Mouse (Mus musculus) hindbrain, embryonic 10.5 days (tissue): ENCODE results near the gene Mthfd1l. TPM values are rescaled to one million over a fixed set of nuclear protein-coding genes. Genes with fewer than 3 reads are reported as not detected.

Source experiments
- DNase-seq: peaks from one replicate; pipeline ENCODE4 v3.0.0-alpha.2; 2017; ENCODE audit warnings: low spot score
- H3K27ac ChIP-seq: fragments of 300-500 bp; sonication (generic); 2 replicates; pipeline ENCODE4 v1.5.1; 2016; ENCODE audit warnings: mild to moderate bottlenecking, moderate library complexity
- H3K27me3 ChIP-seq: fragments of 300-500 bp; sonication (generic); 2 replicates; pipeline ENCODE4 v1.6.1; 2016; ENCODE audit warnings: mild to moderate bottlenecking; ENCODE audit not compliant: poor library complexity, insufficient read depth, severe bottlenecking
- H3K36me3 ChIP-seq: fragments of 300-500 bp; sonication (generic); 2 replicates; pipeline ENCODE4 v1.6.1; 2016; ENCODE audit warnings: mild to moderate bottlenecking, moderate library complexity
- H3K4me1 ChIP-seq: fragments of 300-500 bp; sonication (generic); replicated peaks from 2 replicates; pipeline ENCODE4 v1.6.1; 2016; ENCODE audit warnings: mild to moderate bottlenecking
- H3K4me3 ChIP-seq: fragments of 300-500 bp; sonication (generic); 2 replicates; pipeline ENCODE4 v1.5.1; 2016; ENCODE audit warnings: mild to moderate bottlenecking, moderate library complexity
- H3K9me3 ChIP-seq: fragments of 300-500 bp; sonication (generic); 2 replicates; pipeline ENCODE4 v1.6.1; 2016; ENCODE audit warnings: mild to moderate bottlenecking, moderate library complexity
- WGBS: fragments of 180-500 bp; shearing (Covaris S2); methylation state at CpG from one replicate; pipeline ENCODE4 v1.1.7; 2016; 5-methylcytosine and 5-hydroxymethylcytosine counted together
- polyA plus RNA-seq: library from polyadenylated mRNA; unstranded; fragments of >200 nt; fragmentation: Nextera tagmentation; extraction: Ambion mirVana; gene quantifications from 2 replicates; pipeline ENCODE4 v1.2.1, GENCODE M21; 2016

Mthfd1l gene
- polyA plus RNA-seq, 1 experiment from 2014 or later = 14.0 TPM

DNA sequence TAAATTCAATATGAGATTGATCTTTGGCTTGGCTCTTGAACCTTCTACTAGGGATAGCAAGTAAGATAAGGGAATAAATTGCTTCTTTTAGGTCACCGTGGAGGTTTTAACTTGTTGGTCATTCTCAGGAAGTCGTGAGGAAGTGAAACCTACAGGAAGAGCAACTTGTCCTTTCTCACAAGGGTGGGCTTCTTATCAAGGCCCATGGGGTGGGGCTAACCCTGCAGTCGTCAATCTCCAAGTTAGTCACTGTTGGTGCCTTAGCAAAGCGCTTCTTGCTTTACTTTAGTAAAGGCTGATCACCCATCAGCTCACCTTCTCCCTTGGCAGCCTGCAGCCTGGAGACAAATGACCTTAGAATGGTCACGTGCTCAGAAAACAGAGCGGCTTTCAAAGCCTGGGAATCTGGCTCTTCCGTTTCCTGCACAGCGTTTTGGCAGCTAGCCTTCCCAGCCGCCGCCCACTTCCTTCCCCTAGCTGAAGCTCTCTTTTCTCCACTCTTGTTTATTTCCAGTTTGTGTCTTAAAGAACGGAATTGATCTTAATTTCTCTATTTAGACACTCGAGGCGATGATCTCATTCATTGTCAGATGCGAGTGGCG lies 106.8 kb downstream of the Mthfd1l start:
- H3K27ac ChIP-seq = 0 out of 2 replicates have a peak overlapping the region, but pooled peaks have one; percentile 23
- DNase-seq = no peak
- WGBS = 83% methylated on average over 15 of the region's 15 CpGs
- no peaks in the 10 kb centered on the region for H3K27me3 ChIP-seq
- H3K4me3 ChIP-seq = no peak overlapping the region
- H3K9me3 ChIP-seq = no peaks in the 10 kb centered on the region
- H3K36me3 ChIP-seq = peaks cover 2% of the 10 kb centered on the region; the same call in 1 of the 2 replicates
- peaks cover 4% of the 10 kb centered on the region; the same call in 1 of the 2 replicates for H3K4me1 ChIP-seq

DNA sequence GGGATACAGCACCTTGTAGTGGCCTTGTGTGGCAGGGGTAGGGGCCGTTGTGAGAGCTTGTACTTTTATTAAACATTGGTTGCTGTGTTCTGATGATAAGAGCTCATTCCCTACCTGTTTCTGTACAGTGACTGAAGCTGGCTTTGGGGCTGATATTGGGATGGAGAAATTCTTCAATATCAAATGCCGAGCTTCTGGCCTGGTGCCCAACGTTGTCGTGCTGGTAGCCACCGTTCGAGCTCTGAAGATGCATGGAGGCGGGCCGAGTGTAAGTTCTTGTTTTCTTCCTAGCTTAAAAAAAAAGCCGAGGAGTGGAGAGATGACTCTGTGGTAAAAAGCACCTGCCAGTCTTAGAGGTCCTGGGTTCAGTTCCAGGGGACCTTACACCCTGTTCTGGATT lies 110.7 kb downstream of the Mthfd1l start:
- Histone ChIP-seq H3K27me3 (no peaks in the 10 kb centered on the region), H3K4me1 (peaks cover 16% of the 10 kb centered on the region; the same call in 1 of the 2 replicates), H3K27ac (no peak overlapping the region), H3K36me3 (peaks cover 13% of the 10 kb centered on the region; the same call in 1 of the 2 replicates), H3K9me3 (no peaks in the 10 kb centered on the region), H3K4me3 (no peak overlapping the region)
- WGBS = 94% methylated on average over 9 of the region's 9 CpGs
- DNase-seq = no peak

DNA sequence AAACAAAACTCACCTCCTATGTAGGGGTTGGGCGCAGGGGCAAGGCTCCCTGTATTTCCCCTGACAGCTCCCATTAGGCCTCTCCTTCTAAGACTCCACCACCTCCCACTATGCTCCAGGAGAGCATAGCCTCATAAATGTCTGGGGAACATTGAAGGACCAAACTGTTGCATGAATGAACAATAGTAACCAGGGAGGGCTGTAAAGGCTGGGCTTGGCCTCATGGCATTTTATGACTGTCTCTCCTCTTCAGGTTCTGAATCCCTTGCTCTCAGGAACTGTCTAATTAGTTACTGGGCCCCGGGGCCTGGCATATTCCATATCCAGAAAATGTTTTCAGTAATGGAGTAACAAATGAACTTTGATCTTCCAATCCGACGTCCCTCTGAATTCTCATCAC lies 112.0 kb downstream of the Mthfd1l start:
- H3K36me3 ChIP-seq = peaks cover 18% of the 10 kb centered on the region
- DNase-seq = no peak
- 83% methylated on average over 4 of the region's 4 CpGs for WGBS
- no peak overlapping the region for H3K27ac ChIP-seq
- peaks cover 13% of the 10 kb centered on the region; the same call in 1 of the 2 replicates for H3K4me1 ChIP-seq
- no peaks in the 10 kb centered on the region for H3K9me3 ChIP-seq
- no peak overlapping the region for H3K4me3 ChIP-seq
- H3K27me3 ChIP-seq = no peaks in the 10 kb centered on the region

DNA sequence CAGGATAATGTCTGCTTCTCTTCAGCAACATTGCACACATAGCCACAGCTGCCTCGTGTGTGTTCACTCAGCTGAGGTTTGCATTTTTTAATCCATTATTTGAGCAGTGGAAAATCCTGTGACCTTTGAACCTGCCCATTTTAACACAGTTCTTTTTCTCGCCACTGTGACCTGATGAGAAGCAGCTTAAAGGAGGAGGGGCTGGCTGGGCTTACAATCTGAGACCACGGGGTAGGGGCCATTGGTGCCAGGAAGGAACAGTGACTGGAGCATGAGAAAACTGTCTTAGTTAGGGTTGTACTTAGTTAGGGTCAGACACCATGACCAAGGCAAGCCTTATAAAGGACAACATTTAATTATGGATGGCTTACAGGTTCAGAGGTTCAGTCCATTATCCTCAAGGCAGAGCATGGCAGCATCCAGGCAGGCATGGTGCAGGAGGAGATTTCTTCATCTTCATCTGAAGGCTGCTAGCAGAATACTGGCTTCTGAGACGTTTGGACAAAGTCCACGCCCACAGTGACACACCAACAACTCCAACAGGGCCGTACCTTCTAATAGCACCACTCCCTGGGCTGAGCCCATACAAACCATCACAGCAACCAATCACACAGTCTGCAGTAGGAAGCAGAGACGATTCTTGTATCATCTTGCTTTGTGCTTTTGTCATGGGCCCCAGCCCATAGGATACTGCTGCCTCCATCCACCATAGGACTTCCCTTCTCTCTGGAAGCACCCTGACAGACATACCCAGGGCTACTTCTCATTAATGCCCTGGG lies 112.6 kb downstream of the Mthfd1l start:
- peaks cover 13% of the 10 kb centered on the region; the same call in 1 of the 2 replicates for H3K4me1 ChIP-seq
- no peaks in the 10 kb centered on the region for H3K27me3 ChIP-seq
- peaks cover 23% of the 10 kb centered on the region for H3K36me3 ChIP-seq
- DNase-seq = no peak
- no peak overlapping the region for H3K4me3 ChIP-seq
- no peaks in the 10 kb centered on the region for H3K9me3 ChIP-seq
- WGBS = 57% methylated on average over 7 of the region's 7 CpGs
- H3K27ac ChIP-seq = peak overlapping the region; percentile 29; the same call in 1 of the 2 replicates

DNA sequence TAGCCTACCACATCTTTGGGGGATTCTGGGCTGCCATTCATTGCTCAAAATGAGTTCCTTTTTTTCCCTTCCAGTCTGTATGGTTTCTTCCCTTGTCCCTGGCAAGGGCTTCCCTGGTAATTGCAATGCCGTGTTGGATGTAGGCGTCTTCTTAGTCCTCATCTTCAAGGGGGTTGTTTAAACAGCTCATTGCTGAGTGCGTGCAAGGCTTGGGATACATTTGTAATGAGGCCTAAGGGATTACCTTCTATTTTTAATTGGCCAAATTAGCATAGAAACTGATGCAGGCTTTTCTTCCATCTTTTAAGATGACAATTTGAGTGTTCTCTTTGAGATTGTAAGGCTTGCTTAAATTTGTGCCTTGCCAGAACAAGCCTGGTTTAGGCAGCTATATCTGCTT lies 114.6 kb downstream of the Mthfd1l start:
- no peaks in the 10 kb centered on the region for H3K27me3 ChIP-seq
- peaks cover 13% of the 10 kb centered on the region; the same call in 1 of the 2 replicates for H3K4me1 ChIP-seq
- peaks cover 30% of the 10 kb centered on the region for H3K36me3 ChIP-seq
- H3K9me3 ChIP-seq = no peaks in the 10 kb centered on the region
- H3K4me3 ChIP-seq = no peak overlapping the region
- 85% methylated on average over 3 of the region's 3 CpGs for WGBS
- no peak overlapping the region for H3K27ac ChIP-seq
- DNase-seq = no peak

DNA sequence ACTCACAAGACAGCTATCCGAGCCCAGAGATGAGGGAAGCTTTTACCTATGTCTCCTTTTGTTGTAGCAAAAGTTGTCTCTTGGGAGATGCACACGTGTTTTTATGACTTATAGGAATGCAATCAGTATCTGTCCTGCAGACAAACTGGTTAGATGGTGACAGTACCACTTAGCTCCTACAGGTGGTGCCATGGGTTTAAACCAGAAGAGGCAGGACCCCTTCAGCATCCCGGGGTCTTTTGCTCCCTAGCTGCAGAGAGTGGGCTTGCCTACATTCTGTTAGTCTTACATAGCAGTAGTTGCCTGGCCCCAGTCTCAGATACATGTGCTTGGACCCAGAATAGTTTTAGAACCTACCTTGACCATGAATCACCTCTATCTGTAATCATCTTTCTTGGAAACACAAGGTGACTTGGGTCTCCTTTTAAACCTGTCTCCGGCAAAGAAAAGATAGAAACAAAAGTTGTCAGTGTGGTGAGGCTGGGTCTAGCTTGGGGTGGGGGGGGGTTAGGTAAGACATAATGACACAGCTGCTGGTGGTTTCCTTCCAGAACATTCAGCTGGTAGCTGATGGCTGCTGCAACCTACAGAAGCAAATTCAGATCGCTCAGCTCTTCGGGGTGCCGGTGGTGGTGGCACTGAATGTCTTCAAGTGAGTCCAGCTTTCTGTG lies 116.0 kb downstream of the Mthfd1l start:
- Histone ChIP-seq H3K4me1 (peaks cover 13% of the 10 kb centered on the region; the same call in 1 of the 2 replicates), H3K27me3 (no peaks in the 10 kb centered on the region), H3K9me3 (no peaks in the 10 kb centered on the region), H3K27ac (no peak overlapping the region), H3K36me3 (peaks cover 34% of the 10 kb centered on the region), H3K4me3 (no peak overlapping the region)
- 78% methylated on average over 7 of the region's 7 CpGs for WGBS
- DNase-seq = peak; percentile 42

DNA sequence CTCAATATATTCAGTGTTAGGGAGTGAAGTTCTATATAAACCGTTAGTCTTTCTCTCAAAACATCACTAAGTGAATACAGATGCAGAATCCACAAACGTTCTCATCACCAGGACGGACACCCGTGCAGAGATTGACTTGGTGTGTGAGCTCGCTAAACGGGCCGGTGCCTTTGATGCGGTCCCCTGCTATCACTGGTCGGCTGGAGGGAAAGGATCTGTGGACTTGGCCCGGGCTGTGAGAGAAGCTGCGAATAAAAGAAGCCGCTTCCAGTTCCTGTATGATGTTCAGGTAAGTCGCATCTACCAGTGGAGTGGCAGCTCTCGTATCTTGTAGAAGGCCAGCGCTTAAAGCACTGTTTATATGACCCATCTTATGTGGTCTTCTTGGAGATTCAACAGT lies 117.0 kb downstream of the Mthfd1l start:
- H3K4me1 ChIP-seq = peaks cover 11% of the 10 kb centered on the region; the same call in 1 of the 2 replicates
- peak; percentile 11 for DNase-seq
- WGBS = 81% methylated on average over 15 of the region's 15 CpGs
- H3K27ac ChIP-seq = no peak overlapping the region
- H3K4me3 ChIP-seq = no peak overlapping the region
- peaks cover 31% of the 10 kb centered on the region for H3K36me3 ChIP-seq
- H3K9me3 ChIP-seq = no peaks in the 10 kb centered on the region
- no peaks in the 10 kb centered on the region for H3K27me3 ChIP-seq

DNA sequence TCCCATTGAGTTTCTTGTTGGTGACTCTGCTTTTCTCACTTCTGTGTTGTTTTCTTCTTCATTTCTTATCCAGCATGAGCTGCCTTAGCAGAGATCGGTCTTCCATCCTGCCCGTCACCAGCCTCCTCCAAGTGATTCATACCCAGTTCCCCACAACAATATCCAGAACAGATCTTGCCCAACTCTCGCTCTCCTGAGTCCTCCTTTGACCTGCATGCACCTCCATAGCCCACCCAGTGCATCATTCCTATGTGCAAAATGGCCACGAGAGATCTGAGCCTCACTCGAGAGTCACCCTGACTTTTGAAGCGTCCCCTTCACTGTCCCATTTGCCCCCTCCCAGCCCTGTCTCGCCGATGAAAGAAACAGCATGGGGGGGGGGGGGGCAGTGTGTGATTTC lies 120.1 kb downstream of the Mthfd1l start:
- Histone ChIP-seq H3K36me3 (peaks cover 32% of the 10 kb centered on the region), H3K27me3 (no peaks in the 10 kb centered on the region), H3K4me1 (no peaks in the 10 kb centered on the region), H3K4me3 (no peak overlapping the region), H3K9me3 (no peaks in the 10 kb centered on the region), H3K27ac (no peak overlapping the region)
- no peak for DNase-seq
- 87% methylated on average over 8 of the region's 8 CpGs for WGBS

DNA sequence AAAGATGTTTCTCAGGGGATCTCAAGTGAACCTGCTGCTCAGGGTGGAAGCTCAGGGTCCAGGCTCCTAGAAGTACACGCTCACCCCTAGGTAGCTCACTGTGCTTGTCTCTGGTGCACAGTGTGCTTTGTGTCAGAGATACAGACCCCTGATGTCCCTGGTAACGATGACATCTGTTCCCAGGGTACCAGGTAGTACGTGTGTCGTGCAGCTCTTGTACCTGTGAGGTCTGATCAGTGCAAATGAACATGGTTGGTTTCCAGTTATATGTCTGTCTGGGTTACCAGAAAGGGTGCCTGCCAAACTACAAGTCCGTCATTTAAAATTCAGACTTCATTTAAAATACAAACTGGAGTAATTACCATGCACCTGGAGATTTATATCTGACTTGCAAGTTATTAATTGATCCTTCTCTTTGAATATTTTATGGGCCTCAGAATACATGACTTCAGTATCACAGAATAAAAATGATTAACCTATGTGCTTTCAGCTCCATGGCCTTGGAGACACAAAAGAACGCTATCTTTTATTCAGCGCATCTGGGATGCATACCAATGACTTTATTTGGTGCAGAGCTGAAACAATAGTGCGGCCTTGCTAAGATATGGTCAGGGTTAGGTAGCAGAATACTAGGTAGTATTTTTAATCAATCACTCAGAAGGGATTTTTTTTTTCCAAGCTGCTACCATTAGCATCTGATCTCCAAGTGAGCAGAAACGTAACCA lies 121.3 kb downstream of the Mthfd1l start:
- no peaks in the 10 kb centered on the region for H3K27me3 ChIP-seq
- no peaks in the 10 kb centered on the region for H3K9me3 ChIP-seq
- 92% methylated on average over 9 of the region's 9 CpGs for WGBS
- peaks cover 30% of the 10 kb centered on the region for H3K36me3 ChIP-seq
- H3K27ac ChIP-seq = no peak overlapping the region
- no peaks in the 10 kb centered on the region for H3K4me1 ChIP-seq
- H3K4me3 ChIP-seq = no peak overlapping the region
- no peak for DNase-seq

DNA sequence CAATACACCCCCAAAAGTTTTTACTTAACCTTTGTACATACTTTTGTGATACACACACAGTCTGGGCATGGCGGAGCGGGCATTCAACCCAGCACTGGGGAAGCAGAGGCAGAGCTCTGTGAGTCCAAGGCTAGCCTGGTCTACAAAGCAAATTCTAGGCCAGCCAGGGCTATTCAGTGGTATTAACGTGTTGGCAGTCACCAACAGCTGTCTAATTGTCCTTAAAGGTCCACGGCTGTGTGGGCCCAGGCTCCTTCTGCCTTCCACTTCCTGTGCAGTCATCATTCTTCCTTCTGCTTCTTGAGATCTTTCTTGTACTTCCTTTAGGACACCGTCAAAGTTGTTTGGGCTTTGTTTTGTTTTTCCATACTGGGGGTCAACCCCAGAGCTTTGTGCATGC lies 123.2 kb downstream of the Mthfd1l start:
- no peak for DNase-seq
- 85% methylated on average over 5 of the region's 5 CpGs for WGBS
- Histone ChIP-seq H3K9me3 (no peaks in the 10 kb centered on the region), H3K4me3 (no peak overlapping the region), H3K36me3 (peaks cover 18% of the 10 kb centered on the region), H3K4me1 (no peaks in the 10 kb centered on the region), H3K27ac (no peak overlapping the region), H3K27me3 (no peaks in the 10 kb centered on the region)

DNA sequence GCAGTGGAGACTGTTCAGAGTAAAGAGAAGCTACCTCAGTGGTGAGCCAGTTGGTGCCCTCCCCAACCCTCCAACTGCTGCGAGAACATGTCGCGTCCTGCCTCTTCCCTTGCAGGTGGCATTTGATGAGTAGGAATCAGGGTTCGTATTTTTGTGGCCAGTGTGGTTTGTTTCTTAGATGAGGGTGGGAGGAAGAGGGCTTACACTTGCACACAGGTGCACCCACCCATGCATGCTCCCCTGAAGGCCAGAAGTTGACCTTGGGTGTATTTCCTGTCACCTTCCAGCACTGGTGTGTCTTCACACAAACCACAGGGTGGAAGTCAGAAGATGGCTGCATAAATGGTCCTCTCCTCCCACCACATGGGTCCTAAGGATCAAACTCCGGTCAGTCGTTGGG lies 127.1 kb downstream of the Mthfd1l start:
- no peak overlapping the region for H3K27ac ChIP-seq
- 93% methylated on average over 6 of the region's 6 CpGs for WGBS
- no peak overlapping the region for H3K4me3 ChIP-seq
- H3K36me3 ChIP-seq = peaks cover 25% of the 10 kb centered on the region
- no peaks in the 10 kb centered on the region for H3K4me1 ChIP-seq
- no peaks in the 10 kb centered on the region for H3K27me3 ChIP-seq
- no peaks in the 10 kb centered on the region; the same call in 1 of the 2 replicates for H3K9me3 ChIP-seq
- DNase-seq = no peak

DNA sequence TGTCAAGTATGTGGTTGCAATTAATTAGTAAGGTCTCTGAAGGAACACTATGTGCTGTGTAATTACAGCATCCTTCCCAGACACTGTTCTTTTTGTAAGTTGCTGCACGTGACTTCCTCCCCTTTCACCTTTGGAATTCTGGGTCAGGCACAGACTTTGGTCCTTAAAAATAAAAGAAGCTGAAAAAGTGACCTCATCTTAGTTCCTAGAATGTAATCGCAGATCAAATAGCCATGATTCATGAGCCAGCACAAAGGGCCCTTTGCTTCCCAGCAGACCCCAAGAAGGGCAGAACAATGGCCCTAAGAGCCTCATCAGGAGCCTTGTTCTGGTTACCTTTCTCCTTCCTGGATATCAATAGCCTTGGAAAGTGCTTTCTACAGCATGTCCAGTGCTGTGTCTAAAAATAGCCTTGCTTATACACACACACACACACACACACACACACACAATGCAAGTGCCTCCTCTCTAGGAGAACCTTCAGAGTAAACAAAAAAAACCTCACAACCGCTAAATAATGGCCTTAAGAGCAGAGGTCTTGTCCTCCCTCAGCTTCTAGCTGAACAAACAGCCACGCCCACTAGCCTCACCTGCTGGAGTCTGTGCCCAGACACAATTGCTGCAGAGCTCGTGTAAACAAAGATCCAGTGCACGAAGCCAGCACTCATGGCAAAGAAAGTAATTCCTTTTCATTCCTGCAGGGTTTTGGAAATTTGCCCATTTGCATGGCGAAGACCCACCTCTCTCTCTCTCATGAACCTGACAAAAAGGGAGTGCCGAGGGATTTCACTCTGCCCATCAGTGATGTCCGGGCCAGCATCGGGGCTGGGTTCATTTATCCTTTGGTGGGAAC lies 133.0 kb downstream of the Mthfd1l start:
- Histone ChIP-seq H3K4me3 (no peak overlapping the region), H3K36me3 (peaks cover 14% of the 10 kb centered on the region), H3K27ac (peak overlapping the region; percentile 81), H3K9me3 (no peaks in the 10 kb centered on the region; the same call in 1 of the 2 replicates), H3K27me3 (no peaks in the 10 kb centered on the region), H3K4me1 (peaks cover 33% of the 10 kb centered on the region)
- DNase-seq = peak; percentile 43
- WGBS = 39% methylated on average over 10 of the region's 10 CpGs
